Mouse (Mus musculus) forebrain, postnatal 0 days (tissue): ENCODE data around the gene Trp53. TPM values are rescaled to one million over a fixed set of nuclear protein-coding genes. Genes with fewer than 3 reads are reported as not detected.
"Not testable (repeated sequence)": the region's sequence is repeated elsewhere in the genome, so short reads cannot be mapped to it uniquely, and the experiment has no call there.

Experiments used
- ATAC-seq: fragments of 200-750 bp; cut with Nextera tagmentation; 2 replicates; pipeline ENCODE4 v1.8.0; 2017; ENCODE audit warnings: mild to moderate bottlenecking, moderate library complexity
- DNase-seq: peaks from one replicate; pipeline ENCODE4 v3.0.0-alpha.2; 2015
- H3K27ac ChIP-seq: fragments of 300-500 bp; sonication (generic); 2 replicates; pipeline ENCODE4 v1.5.1; 2014; ENCODE audit warnings: low read depth, mild to moderate bottlenecking, antibody characterized with exemption, low read length, moderate library complexity, mixed read lengths
- H3K27me3 ChIP-seq: fragments of 300-500 bp; sonication (generic); 2 replicates; pipeline ENCODE4 v1.6.1; 2014; ENCODE audit warnings: mild to moderate bottlenecking, low read length, mixed read lengths; ENCODE audit not compliant: insufficient read depth
- H3K36me3 ChIP-seq: fragments of 300-500 bp; sonication (generic); 2 replicates; pipeline ENCODE4 v1.6.1; 2014; ENCODE audit warnings: mild to moderate bottlenecking, moderate library complexity; ENCODE audit not compliant: insufficient read depth
- H3K4me1 ChIP-seq: fragments of 300-500 bp; sonication (generic); 2 replicates; pipeline ENCODE4 v1.6.1; 2014; ENCODE audit warnings: antibody characterized with exemption; ENCODE audit not compliant: insufficient read depth
- H3K4me2 ChIP-seq: fragments of 300-500 bp; sonication (generic); 2 replicates; pipeline ENCODE4 v1.6.1; 2014; ENCODE audit warnings: low read depth, mild to moderate bottlenecking, moderate library complexity
- H3K4me3 ChIP-seq: fragments of 300-500 bp; sonication (generic); 2 replicates; pipeline ENCODE4 v1.5.1; 2014; ENCODE audit warnings: low read depth, low read length, mixed read lengths
- H3K9ac ChIP-seq: fragments of 300-500 bp; sonication (generic); 2 replicates; pipeline ENCODE4 v1.6.1; 2014; ENCODE audit warnings: mild to moderate bottlenecking
- H3K9me3 ChIP-seq: fragments of 300-500 bp; sonication (generic); 2 replicates; pipeline ENCODE4 v1.6.1; 2016; ENCODE audit warnings: low read length
- CTCF ChIP-seq: sonication (generic); IDR thresholded peaks from 2 replicates; pipeline ENCODE4 v1.5.1; 2016; ENCODE audit warnings: antibody characterized with exemption, control low read depth, low read depth
- WGBS: fragments of 180-500 bp; shearing (Covaris S2); extraction: QIAGEN DNeasy Blood & Tissue Kit; methylation state at CpG from one replicate; pipeline ENCODE4 v1.1.7; 2014; 5-methylcytosine and 5-hydroxymethylcytosine counted together
- polyA plus RNA-seq: library from polyadenylated mRNA; unstranded; fragments of >200 nt; fragmentation: Nextera tagmentation; extraction: Ambion mirVana; gene quantifications from 2 replicates; pipeline ENCODE4 v1.2.1, GENCODE M21; 2015
- total RNA-seq: library from RNA; depleted of rRNA; stranded (reverse); fragments of >200 nt; gene quantifications from 2 replicates; pipeline ENCODE4 v1.2.3, GENCODE M21; 2014; rRNA removed

Trp53 gene
- total RNA-seq (40.1 and 43.1 TPM in 2 replicates), polyA plus RNA-seq (52.4 and 59.8 TPM in 2 replicates)

DNA sequence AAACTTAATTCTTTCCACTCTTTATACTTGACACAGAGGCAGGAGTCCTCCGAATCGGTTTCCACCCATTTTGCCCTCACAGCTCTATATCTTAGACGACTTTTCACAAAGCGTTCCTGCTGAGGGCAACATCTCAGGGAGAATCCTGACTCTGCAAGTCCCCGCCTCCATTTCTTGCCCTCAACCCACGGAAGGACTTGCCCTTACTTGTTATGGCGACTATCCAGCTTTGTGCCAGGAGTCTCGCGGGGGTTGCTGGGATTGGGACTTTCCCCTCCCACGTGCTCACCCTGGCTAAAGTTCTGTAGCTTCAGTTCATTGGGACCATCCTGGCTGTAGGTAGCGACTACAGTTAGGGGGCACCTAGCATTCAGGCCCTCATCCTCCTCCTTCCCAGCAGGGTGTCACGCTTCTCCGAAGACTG is at the start of gene Trp53, which contains the start of gene Wrap53:
Gene Trp53, plus strand, starts transcription at position 269 of the 424 bp plus-strand sequence.
Gene Wrap53, minus strand, starts transcription at position 165 of the 424 bp plus-strand sequence.
- ATAC-seq = peak; percentile 64
- Histone ChIP-seq H3K4me2 (peak within 1 kb of the TSS; percentile 95), H3K9me3 (no peaks in the 10 kb centered on the region), H3K9ac (peak within 1 kb of the TSS; percentile 72), H3K4me3 (peak within 1 kb of the TSS; percentile 79), H3K4me1 (peaks cover 4% of the 10 kb centered on the region; the same call in 1 of the 2 replicates), H3K27ac (peak within 1 kb of the TSS; percentile 92), H3K36me3 (no peaks in the 10 kb centered on the region), H3K27me3 (no peaks in the 10 kb centered on the region)
- under 1% methylated on average over 13 of the region's 13 CpGs for WGBS
- DNase-seq = peak; percentile 94
- no peak for TF ChIP-seq CTCF

DNA sequence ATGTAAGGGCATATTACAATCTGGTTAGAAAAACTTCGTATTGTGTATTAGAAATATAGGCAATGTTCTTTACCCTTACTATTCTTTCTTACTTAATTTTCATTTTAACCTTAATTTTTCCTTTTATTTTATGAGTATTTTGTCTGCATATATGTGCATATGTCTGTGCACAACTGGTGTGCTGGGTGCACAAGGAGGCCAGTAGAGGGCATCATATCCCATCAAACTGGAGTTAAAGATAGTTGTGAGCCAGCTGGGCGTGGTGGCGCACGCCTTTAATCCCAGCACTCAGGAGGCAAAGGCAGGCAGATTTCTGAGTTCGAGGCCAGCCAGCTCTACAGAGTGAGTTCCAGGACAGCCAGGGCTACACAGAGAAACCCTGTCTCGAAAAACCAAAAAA is 49.4 kb upstream of the Trp53 start:
- H3K27me3 ChIP-seq = not testable (repeated sequence)

DNA sequence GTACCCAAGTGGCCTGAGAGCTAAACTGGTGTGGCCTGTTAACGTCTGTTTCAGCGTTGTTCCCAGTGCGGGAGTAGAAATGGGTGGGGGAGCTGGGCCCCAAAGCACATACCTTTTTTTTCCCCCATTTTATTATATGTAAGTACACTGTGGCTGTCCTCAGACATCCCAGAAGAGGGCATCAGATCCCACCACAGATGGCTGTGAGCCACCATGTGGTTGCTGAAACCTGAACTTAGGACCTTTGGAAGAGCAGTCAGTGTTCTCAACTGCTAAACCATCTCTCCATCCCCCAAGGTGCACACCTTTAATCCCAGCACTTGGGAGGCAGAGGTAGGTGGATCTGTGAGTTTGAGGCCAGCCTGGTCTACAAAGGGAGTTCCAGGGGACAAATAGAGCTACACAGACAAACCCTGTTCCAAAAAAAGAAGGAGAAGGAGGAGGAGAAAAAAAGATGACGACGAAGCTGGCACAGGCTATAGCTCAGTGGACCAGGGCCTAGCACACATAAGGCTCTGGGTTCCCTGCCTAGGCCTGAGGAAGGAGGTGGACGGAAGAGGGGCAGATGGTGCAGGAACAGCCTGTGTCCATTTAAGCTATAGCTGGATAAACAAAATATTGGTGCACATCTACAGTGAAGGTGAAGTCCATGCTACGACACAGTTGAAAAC is 47.5 kb upstream of the Trp53 start:
- Histone ChIP-seq H3K4me3 (no peak overlapping the region), H3K4me2 (no peak overlapping the region), H3K9ac (no peak overlapping the region), H3K4me1 (peaks cover 5% of the 10 kb centered on the region), H3K9me3 (no peaks in the 10 kb centered on the region), H3K27me3 (no peaks in the 10 kb centered on the region), H3K36me3 (no peaks in the 10 kb centered on the region), H3K27ac (no peak overlapping the region)
- no peak for ATAC-seq
- DNase-seq = no peak
- no peak for TF ChIP-seq CTCF
- 81% methylated on average over 7 of the region's 7 CpGs for WGBS

More for the DNA sequence above, 49.4 kb upstream of the Trp53 start:
- H3K36me3 ChIP-seq, H3K9ac ChIP-seq, H3K4me2 ChIP-seq, DNase-seq, ATAC-seq, H3K27ac ChIP-seq, H3K4me3 ChIP-seq, H3K9me3 ChIP-seq: not testable (repeated sequence)
- peaks cover 20% of the 10 kb centered on the region for H3K4me1 ChIP-seq
- 87% methylated on average over 6 of the region's 6 CpGs for WGBS
- TF ChIP-seq CTCF = peak; percentile 46; the same call in 1 of the 2 replicates

DNA sequence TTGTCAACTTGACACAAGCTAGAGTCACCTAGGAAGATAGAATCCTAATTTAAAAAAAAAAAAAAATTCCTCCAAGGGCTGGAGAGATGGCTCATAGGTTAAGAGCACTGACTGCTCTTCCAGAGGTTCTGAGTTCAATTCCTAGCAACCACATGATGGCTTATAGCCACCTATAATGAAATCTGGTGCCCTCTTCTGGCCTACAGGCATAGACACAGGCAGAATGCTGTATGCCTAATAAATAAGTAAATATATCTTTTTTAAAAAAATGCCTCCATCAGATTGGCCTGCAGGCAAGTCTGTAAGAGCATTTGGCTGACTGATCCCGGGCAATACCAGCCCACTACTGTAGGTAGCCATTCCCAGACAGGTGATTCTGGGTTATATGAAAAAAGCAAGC is 45.2 kb upstream of the Trp53 start:
- ATAC-seq (no peak), DNase-seq (no peak)
- 77% methylated on average over 1 of the region's 1 CpGs for WGBS
- Histone ChIP-seq H3K9me3 (no peaks in the 10 kb centered on the region), H3K4me2 (no peak overlapping the region), H3K27ac (no peak overlapping the region), H3K27me3 (no peaks in the 10 kb centered on the region), H3K4me1 (no peaks in the 10 kb centered on the region), H3K9ac (no peak overlapping the region), H3K36me3 (0 out of 2 replicates have a peak, but pooled peaks cover 3% of the 10 kb centered on the region), H3K4me3 (no peak overlapping the region)
- no peak for TF ChIP-seq CTCF

DNA sequence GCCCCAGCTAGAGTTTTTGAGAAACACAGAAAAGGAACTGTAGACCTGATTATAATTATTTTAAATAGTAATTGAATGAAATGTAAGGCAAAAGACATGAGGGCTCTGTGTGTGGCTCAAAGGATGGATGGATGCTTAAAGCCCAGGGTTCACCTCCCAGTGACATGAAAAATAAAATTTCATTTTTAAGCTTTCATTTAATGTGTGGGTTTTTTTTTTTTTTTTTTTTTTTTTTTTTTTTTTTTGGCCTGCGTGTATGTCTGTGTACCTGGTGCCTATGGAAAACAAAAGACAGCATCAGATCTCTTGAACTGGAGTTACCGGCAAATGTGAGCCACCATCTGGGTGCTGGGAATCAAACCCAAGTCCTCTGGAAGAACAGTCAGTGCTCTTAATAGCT is 39.5 kb upstream of the Trp53 start:
- Histone ChIP-seq H3K4me3 (no peak overlapping the region), H3K9me3 (no peaks in the 10 kb centered on the region), H3K27ac (no peak overlapping the region), H3K4me2 (no peak overlapping the region), H3K9ac (no peak overlapping the region), H3K27me3 (no peaks in the 10 kb centered on the region), H3K4me1 (peaks cover 23% of the 10 kb centered on the region), H3K36me3 (0 out of 2 replicates have a peak, but pooled peaks cover 3% of the 10 kb centered on the region)
- TF ChIP-seq CTCF = no peak
- no peak for DNase-seq
- 87% methylated on average over 2 of the region's 2 CpGs for WGBS
- no peak for ATAC-seq

DNA sequence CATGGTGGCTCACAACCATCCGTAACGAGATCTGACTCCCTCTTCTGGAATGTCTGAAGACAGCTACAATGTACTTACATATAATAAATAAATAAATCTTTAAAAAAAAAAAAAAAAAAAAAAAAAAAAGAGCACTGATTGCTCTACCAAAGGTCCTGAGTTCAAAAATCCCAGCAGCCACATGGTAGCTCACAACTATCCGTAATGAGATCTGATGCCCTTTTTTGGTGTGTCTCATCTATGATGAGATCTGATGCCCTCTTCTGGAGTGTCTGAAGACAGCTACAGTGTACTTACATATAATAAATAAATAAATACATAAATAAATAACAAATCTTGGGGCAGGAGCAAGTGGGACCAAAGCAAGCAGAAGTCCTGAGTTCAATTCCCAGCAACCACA is 38.4 kb upstream of the Trp53 start:
- H3K27ac ChIP-seq, H3K36me3 ChIP-seq, H3K4me2 ChIP-seq, H3K27me3 ChIP-seq, H3K4me3 ChIP-seq, H3K9me3 ChIP-seq, H3K9ac ChIP-seq, ATAC-seq, DNase-seq: not testable (repeated sequence)
- 79% methylated on average over 1 of the region's 3 CpGs for WGBS
- peaks cover 30% of the 10 kb centered on the region for H3K4me1 ChIP-seq

DNA sequence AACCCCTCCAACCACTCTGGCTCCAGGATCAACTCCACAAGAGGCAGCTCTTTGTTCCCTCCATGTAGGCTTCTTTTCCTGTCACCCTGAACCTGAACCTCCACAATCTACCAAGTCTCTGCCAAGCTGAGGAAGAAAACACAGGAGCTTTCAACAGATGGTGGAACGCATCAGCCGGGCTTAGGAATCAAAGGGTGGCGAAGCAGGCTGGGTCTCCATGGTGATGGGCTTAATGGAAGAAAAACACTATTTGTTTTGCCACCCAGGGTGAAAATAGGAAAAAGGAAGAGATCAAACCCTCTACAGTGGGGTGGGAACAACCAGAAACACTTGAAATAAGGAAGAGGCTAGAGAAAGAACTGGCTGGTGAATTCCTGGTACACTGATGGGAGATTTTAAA is 36.6 kb upstream of the Trp53 start:
- 0 out of 2 replicates have a peak overlapping the region, but pooled peaks have one; percentile 10 for H3K9ac ChIP-seq
- H3K27me3 ChIP-seq = no peaks in the 10 kb centered on the region
- TF ChIP-seq CTCF = no peak
- H3K4me2 ChIP-seq = 0 out of 2 replicates have a peak overlapping the region, but pooled peaks have one; percentile 10
- peaks cover 43% of the 10 kb centered on the region for H3K4me1 ChIP-seq
- WGBS = 7% methylated on average over 3 of the region's 3 CpGs
- H3K36me3 ChIP-seq = 0 out of 2 replicates have a peak, but pooled peaks cover 3% of the 10 kb centered on the region
- H3K27ac ChIP-seq = peak overlapping the region; percentile 80
- DNase-seq = peak; percentile 58
- no peak for ATAC-seq
- H3K4me3 ChIP-seq = no peak overlapping the region
- H3K9me3 ChIP-seq = no peaks in the 10 kb centered on the region
